Mouse (Mus musculus): Measurements from ENCODE around the gene Slc52a3.

Gene Slc52a3

DNA sequence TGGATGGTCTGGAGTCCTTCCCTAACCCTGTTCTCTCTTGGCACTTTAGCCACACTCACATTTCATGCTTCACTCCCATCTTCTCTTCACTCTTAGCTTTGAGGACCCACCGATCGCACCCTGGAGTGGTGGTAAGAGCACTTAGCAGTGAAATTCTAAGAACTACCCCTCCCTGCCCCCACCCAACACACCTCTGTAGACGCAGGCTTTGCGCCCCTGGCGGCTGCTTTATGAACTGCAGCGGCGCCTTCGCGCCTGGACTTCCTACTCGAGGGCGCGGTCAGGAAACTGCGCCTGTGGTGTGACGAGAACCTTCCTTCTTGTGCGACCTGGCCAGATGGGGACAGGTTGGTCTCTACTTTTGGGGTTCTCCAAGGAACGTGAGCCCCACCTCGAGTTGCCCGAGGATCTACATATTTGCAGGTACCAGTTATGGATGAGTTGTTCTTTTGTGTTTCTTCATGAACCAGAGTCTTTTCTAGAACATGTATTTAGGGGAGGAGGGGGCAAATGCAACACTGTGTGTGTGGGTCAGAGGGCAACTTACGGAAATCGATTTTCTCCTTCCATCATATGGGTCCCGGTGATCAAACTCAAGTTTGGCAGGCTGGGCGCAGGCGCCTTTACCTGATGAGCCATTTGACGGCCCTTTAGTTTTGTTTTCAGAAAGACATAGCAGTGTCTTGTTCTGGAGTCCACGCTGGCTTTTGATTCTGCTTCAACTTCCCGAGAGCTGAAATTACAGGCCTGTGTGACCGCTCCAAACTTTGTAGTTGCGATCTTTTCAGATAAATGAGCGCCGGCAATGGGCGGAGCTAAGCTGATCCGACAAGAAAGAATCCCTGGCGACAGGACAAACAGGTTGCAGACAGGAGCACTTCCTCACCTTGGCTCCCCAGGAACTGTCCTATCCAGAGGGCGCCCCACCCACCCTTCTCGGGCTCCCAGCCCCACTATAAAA, at the start of gene Slc52a3:
Slc52a3 (plus strand) TSS at position 283 of the 961 bp plus-strand sequence.
- peak; percentile 95 to 96 for DNase-seq

DNA sequence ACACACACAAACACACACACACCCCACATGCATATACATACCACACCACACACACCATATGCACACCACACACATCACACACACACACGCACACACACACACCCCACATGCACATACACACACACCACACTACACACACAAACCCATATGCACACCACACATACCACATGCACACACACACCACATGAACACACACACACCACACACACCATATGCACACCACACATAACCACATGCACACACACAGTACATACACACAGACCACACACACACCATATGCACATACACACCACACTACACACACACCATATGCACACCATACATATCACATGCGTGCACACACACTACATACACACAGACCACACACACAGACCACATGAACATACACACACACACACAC, 48.7 kb upstream of the Slc52a3 start:
- no peak for DNase-seq

DNA sequence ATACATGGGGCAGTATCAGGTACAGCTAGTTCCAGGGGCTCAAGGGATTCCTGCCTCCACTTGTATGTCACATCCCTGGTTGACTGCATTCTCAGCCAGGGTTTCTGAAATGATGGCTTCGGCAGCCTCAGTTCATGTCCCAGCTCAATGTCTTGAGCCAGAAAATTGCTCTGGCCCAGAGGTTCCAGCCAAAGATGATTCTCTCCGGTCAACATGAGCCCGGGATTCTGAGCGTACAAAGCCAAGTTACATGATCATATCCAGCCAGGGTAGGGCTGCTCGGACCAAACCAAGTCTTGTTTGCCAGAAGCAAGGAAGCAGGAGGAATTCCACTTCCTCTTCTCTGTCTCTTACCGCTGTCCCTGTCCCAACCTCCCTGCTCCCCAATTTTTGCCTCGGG, 48.0 kb upstream of the Slc52a3 start:
- no peak for DNase-seq

DNA sequence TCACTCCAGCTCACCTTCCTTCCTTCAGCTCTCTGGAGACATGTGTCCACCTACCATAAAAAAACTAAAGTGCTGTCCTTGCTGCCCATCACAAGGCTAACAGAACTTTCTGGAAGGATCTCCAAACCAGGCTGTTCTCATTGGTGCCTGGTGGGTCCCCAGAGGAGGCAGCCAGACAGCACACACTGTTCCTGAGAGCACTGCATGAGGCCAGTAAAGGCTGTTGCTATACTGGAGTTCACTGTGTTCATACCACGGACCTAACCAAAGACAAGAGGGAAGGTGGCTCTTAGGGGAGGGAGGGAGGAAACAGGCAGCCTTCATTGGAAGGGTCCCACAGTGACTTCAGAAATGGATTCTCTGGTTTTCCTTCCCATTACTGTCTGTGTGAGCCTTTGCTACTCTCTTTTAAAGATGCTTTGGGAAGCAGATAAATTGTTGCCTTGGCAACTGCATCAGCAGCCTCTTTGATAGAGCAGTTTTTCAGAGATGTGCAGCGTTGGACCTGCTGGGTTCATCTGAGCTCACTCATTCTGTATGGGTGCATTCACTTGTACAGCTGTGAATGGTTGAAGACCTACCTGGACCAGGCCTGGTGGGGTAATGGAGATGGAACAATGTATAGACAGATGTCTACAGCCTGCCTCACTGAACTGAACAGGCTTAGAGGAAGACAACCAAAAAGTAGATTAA, 47.1 kb upstream of the Slc52a3 start:
- DNase-seq: no peak

DNA sequence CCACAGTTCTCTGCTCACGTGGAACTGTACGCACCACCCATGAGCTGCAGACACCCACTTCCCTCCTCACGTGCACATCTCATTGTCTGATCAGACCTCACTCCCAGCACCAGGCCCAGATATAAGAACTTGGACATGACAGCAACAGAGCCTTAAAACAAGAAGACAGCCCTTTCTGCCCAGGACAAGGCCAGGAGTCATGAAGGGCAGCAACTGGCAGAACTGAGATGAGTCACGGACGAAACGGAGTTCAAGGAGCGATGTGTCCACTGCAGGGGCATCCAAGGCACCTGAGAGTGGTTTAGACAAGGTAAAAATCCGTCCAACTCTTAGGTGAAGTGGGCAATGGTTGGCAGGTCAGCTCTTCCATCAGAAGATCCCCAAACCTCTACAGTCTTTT, 42.6 kb upstream of the Slc52a3 start:
- no peak for DNase-seq

DNA sequence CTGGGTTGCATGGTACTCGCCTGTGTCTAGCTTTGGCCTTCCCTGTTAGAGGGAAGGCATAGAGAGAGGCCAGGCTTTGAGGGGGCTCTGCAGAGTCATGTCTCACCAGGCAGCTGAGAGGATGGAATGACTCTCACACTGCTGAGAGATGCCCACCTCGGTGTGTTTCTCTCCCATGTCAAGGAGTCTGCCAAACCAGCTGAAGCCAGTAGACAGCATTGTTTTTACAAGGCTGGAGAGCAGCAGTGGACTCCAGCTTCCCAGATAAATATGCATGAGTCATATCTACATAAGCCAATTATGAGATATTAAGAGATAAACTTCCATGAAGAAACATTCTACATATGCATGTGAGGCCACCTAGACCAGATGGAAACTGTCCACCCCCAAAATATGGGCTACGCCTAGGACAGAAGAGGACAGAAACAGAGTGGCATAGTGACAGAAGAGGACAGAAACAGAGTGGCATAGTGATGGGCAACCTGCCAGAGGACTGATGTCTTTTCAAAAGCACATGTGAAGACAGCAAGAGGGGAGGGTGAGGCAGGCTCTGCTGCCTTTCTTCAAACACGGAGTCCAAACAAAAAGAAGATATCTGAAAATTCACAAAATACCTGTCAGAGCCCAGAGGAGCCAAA, 39.7 kb upstream of the Slc52a3 start:
- no peak for DNase-seq

DNA sequence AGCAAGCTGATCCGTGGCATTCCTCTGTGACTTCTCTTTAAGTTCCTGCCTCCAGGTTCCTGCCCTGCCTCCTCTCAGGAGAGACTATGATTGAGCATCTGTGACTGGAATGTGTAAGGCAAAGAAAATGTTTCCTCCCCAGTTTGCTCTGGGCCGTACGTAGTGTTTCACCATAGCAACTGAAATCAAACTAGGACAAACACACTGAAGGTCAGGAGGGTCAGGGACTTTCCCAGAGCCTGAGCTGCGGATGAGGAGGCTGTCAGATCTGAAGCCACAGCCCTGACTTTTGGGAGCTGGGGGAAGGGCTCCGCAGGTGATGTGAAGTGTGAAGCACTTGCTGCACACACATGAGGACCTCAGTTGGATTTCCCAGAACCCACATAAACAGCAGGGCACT, 37.0 kb upstream of the Slc52a3 start:
- DNase-seq: peak in 1 of 2 experiments; percentile 48

DNA sequence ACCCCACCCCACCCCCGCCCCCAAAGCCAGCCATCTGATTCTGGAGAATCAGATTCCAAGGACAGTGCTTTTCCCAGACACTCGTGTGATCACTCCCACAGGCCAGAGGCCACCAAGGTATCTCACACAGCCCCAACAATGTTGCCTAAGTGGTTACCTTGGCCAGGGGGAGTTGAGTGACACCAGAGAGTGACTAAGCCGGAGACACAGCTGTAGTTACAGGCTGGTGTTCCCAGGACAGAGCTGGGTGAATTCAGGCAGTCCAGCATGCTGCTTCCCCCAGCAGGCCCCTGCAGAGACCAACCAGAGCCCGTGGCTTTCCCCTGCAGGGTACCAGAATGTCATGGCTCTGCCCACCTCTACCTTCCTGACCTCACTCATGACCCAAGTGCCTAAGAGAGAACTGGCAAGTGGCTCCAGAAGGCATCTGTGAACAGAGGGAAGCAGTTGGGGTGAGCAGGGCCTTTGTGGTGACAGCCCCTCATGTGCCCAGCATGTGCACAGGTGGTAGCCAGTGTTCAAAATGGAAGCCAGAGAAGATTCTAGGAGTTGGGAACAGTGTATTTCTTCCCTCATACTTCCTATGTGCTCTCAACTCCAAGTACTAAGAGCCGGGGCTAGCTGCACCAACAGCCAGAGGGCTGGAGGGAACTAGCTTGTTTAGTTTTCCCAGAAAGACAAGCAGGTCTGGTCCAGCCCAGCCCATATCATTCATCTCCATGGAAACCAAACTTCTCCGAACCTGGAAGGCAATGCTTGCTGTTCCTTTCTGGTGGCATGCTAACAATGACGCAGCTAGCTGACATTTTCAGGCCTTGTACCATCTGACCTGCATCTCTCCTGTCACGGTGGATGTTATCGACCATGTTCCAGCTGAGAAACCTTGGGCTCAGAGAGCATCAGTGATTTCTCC, 34.8 kb upstream of the Slc52a3 start:
- no peak for DNase-seq

DNA sequence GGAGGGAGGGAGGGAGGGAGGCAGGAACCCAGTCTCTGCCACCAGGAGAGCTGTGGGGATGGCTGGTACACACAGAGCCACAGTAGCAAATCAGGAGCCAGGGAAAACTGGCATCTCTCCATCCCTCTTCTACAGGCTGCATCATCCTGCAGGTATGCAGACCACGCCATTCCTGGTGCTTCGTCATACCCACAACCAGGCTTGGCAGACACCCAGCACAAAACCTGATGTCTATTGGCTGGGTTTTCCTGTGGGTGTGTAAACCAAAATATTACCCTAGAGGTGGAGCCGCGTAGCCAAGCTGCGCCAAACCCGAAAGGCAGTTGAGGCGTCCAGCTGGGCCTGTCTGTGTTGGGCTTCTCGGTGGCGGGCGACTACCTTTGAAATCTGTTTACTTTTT, 33.8 kb upstream of the Slc52a3 start:
- peak; percentile 52 to 69 for DNase-seq

DNA sequence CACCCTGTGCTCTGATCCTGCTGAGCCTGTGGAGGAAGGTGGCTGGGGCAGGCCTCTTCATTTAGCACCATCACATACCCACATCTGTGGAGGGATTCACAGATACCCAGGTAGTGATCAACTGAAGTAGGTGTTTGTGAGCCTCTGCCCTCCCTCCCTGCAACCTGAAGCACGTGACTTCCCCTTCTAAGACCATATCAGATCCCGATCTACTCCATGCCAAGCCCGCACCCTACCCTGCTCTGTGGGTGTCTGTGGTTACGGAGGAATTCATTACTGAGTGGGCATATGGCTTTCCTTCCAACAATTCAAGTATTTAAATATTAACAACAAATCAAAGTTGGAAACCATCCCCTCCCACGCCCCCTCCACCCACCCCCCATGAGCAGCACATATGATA, 33.0 kb upstream of the Slc52a3 start:
- no peak for DNase-seq

DNA sequence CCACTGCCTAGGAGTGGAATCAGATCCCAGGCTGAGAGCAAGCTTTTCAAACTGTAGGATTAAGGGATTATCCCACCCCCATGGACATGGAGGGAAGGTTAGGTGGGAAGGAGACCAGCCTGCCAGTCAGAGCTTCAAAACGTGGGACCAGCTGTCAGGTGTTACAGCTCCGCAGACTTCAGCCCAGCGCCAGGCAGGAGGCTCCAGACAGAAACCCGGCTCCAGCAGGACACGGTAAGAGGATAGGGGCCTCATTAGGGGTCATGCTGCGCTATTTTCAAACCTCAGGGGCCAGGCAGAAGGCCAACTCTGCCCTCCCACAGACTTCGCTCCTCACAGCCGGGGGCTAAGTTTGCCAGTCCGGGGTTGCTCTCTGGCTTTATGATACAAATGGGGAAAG, 32.3 kb upstream of the Slc52a3 start:
- DNase-seq: no peak

DNA sequence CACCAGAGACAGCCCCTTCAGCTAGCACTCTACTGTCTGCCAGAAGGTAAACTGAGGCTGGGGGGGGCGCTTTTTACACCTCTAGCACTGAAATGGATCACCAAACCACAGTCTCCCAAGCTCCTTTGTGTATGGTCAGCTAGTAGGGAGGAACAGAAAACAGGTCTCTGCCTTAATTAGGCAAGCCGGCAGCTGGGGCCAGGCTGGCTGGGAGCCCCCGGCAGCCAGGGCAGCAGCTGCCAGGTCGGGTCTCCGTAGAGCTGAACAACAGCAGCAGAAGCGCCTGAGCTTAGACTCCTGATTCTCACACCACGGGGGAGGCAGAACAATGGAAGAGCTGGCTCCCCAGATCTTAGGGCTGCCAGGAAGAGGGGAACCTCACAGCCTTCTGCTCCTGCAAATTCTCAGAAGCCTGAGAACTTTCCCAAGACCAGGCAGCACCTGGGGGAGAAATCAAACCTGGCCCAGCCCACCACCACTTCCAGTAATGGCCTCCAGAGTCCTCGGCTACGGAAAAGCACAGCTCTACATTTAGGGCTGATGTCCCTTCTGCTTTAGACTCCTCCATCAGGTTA, 29.0 kb upstream of the Slc52a3 start:
- no peak for DNase-seq

DNA sequence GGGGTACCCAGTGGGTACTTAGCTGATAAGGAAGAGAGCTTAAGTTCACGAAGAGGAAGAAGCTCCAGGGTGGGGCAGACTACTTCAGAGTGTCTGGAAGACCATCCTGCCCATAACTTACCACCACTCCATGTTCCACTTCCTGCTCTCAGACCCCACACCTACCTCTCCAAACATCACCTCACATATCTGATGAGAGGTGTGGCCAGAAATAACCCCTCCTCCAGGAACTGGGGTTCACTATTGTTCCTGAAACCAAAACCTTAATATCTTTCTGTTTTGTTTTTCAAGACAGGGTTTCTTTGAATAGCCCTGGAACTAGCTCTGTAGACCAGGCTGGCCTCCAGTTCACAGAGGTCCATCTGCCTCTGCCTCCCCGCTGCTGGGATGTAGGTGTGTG, 28.5 kb upstream of the Slc52a3 start:
- DNase-seq: no peak

DNA sequence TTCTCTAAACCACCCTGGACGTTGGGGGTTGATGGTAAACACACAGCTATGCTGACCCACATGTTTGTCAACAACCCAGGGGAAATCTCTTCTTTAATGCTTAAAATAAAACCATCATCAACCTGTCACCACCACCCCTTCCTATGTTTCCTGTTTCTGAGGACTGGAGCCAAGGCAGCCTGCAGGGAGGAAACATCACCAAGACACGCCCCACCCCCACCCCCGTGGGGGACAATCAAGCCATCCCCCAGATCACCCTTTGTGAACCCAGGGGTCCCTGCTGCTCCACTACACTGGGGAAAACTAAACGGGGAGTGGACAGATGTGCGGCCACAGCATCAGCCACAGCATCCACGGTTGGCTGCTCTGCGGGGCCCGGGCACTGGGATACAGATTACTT, 27.9 kb upstream of the Slc52a3 start:
- peak in 1 of 2 experiments; percentile 59 for DNase-seq

DNA sequence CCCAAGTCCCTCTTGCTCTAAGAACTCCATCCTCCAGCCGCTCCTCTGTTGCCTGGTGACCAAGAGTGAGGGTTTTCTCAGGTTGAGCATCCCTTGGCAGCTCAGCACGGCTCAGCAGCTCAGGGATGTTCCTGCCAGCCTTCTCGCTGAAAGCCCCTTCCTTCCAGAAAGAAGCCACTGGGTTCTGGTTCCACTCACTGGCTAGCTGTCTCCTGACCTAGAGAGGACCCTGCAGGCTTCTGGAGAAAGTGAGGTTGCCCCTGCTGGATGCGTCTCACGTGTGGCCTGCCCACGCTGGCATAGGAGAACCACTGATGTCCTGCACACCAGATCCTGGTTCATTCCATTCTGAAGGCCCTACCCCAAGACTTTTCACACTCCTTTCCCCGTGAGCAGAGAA, 27.3 kb upstream of the Slc52a3 start:
- DNase-seq: no peak

DNA sequence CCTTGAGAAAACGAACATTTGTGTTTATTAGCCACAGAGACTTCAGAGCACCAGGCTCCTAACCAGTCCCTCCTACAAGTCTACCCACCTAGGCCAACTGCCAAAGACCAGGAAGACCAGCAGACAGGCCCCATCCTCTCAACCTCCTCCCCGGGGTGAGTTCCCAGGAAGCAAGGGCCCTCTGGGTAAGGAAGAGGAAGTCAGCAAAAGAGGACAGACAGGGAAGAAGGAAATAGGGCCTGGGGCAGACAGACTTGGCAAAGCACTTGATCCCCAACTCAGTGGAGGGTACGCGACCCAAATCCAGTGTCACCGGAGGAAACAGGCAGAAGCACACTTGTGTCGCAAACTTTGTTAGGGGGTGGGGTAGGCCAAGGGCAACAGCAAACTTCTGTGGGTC, 26.9 kb upstream of the Slc52a3 start:
- no peak for DNase-seq

DNA sequence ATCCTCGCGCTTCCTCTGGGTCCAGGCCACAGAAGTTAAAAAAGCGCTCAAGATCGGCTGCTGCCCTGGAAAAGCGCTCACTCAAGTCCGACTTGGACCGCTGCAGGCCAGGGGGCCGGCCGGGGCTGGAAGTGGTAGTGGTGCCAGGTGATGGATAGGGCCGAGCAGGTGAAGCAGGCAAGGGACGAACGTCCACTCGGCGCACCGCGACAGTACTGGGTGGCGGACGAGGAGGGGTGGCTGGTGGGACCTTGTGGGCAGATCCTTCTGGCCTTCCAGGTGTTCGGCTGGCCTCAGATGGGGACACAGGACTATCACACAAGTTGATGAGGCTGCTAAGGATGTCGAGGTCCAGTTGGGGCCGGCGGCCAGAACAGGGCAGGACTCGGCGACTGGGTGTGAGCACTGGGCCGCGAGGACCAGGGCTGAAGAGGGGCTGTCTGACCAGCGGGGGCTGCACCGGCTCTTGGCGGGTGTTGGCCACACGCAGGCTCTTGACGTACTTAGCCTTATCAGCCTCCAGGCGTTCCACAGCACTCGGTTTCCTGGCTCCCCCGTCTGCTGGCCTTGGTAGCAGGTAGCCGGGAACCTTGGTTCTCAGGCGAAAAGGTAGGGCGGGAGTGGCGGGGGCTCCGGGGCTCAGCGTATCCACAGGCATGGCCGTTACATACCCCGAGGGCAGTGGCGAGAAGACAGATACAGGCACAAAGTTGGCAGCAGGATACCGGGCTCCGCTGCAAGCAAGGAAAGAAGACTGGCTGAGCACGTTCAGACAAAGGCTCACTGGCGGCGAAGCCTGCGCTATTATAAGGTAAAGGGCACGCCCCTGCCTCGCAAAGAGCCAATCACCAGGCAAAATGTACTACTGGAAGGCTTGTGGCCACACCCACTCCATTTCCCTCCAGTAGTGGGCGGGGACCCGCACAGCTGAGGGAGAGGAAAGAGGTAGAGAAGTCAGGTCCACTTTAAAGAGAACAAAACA, 25.8 kb upstream of the Slc52a3 start:
- DNase-seq: peak; percentile 86 to 92

DNA sequence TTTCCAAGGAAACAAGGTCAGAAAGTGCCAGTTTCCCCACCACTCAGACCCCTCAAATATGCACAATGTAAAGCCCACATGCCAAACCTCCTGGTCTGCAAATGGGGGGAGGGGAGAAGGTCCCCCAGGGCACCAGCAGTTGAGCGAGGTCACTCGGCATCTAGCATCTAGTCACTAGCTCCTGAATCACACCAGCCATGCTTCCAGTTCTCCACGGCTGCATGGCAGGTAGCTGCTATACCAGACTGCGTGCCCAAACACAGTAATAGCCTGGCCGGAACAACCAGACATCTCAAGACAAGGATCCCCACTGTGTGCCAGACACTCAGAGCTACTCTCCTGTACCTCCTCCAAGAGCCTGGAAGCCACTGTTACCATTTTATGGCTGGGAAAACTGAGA, 24.6 kb upstream of the Slc52a3 start:
- no peak for DNase-seq

DNA sequence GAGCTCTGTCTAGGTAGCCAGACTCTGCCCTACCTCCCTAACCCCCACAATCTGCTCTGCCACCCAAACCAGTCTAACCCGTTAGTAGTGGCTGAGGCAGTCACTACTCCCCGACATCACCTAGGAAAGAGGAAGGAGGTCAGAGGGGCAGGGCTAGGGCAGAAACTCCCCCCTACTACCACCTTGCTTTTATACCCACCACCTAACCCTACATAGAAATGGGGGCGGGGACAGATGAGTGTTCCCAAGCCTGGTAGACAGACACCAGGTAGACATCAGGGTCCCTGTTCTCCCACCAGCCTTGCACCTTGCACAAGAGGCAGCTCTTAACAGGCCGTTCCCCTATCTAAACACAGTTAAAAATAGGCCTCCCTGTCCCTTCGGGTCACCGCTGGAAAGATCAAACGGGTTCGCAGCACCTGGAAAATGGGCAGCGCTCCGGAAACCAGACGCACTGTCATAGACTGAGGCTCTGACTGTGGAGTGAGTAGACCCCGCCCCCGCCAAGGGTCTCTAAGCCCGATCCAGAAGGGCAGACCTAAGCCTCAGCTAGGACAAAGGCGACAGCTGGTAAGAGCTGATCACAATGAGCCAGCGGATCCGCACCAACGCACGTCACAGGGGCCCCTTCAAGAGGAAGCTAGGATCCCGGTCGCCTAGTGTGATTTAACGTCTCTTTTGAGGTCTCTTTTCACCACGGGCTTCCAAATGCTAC, 23.3 kb upstream of the Slc52a3 start:
- peak in 1 of 2 experiments; percentile 63 for DNase-seq

All from kidney, postnatal 4 days (tissue).